Mouse (Mus musculus) A20 (cell line): Measurements from ENCODE around the gene Itprip.
A peak's percentile ranks its signal among the peaks of the same experiment; 100 is the strongest.

ENCODE experiments used
- DNase-seq: peaks from one replicate; pipeline ENCODE4 v3.0.0-alpha.2; 2011; ENCODE audit warnings: low read depth, low spot score

Gene Itprip

GRCm38 (mm10) chr19:47919126-47919965, at the start of gene Itprip, which contains the start of gene Cfap43:
Gene Itprip, minus strand, starts transcription at chr19:47919299.
Gene Cfap43, minus strand, starts transcription at chr19:47919287.
- peak; percentile 94 for DNase-seq

GRCm38 (mm10) chr19:47958181-47958580, 39.1 kb upstream of the Itprip start:
- no peak for DNase-seq

- no peak for DNase-seq
Measured at GRCm38 (mm10) chr19:47953169-47953568, 34.1 kb upstream of the Itprip start.

- DNase-seq: no peak
Measured at GRCm38 (mm10) chr19:47950946-47951345, 31.8 kb upstream of the Itprip start.

GRCm38 (mm10) chr19:47946821-47947465, 27.8 kb upstream of the Itprip start:
- no peak for DNase-seq

DNA sequence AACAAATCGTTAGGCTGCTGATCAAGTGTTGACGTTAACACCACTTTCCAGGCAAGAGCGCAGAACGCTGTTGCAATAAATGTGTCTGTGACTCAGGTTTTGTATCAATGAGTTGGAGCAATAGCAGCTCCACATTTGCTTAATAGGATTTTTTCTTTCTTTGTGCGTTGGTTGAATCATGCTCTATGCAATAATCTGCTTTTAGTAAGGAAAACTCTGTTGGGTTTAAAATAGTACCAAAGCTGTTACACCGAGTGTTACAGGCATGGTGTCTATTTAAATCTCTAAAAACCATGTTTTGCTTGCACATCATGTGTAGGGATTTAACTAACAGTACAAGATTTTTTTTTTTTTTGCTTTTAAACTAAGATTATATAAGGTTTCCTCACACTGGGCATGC, 20.3 kb upstream of the Itprip start:
- DNase-seq: no peak

DNA sequence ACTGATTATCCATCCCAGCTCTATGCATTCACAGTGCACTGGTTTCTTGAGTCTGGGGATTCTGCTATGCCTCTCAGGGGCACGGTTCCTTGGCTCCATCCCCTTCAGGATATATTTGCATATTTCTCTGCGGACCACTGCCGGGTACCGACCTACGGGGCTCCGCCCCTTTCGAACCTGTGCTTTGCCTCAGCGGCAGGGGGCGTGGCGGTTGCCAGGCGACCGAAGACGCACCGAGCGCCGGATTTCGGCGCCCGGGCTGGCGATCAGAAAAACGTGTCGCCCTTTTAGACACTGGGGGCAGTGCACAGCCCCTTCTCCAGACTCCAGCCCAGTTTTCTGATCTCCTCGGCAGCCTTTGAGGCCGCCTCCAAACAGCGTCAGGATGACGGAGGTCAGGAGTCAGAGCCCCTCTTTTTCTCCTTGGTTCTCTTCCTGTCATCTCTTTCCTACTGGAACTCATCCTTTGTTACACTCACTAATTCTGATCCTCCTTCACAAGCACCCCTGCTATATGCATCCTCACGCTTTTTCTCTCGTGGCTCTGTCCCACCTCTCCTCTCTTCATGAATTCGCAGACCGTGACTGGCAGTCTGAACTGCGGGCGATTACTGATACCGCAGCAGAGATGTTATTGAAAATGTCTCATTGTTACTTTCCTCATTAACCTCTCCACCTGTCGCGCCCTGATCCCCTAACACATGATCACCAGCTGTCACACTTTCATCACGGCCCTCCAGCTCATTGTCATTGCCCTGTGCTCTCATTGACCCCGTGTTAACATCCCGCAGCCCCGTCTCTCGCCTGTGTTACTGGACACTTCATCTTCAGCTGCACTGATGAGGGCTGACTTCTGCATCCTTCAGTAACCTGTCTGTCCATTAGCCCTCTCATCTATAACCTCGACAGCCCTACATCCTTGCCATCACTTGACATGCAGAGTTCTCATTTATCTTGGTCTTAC, 18.6 kb upstream of the Itprip start, which contains the start of gene Cfap58:
Cfap58 (plus strand) TSS at position 233 of the 964 bp plus-strand sequence.
- peak; percentile 95 for DNase-seq

- DNase-seq: no peak
Measured at GRCm38 (mm10) chr19:47936938-47937337, 17.8 kb upstream of the Itprip start.

DNA sequence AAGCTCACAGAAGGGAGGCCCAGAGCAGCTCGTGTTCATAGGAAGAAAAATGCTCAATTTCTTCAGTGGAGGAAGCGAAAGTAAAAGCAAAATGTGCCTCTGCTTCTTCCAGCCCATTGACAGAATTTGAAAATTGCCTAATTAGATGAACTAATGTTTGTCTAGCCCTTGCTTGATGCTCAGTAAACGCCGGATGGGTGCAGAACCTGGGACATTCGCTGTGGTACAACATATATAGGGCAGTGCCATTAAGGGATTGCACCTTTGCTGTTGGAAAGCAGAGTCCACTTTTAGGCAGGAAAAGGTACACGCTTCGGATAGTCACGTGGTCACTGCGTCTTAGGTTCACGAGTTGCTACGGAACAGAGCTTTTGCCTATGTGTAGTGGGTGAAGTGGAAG, 17.4 kb upstream of the Itprip start:
- peak; percentile 87 for DNase-seq

GRCm38 (mm10) chr19:47935530-47935929, 16.4 kb upstream of the Itprip start:
- peak; percentile 66 for DNase-seq

DNA sequence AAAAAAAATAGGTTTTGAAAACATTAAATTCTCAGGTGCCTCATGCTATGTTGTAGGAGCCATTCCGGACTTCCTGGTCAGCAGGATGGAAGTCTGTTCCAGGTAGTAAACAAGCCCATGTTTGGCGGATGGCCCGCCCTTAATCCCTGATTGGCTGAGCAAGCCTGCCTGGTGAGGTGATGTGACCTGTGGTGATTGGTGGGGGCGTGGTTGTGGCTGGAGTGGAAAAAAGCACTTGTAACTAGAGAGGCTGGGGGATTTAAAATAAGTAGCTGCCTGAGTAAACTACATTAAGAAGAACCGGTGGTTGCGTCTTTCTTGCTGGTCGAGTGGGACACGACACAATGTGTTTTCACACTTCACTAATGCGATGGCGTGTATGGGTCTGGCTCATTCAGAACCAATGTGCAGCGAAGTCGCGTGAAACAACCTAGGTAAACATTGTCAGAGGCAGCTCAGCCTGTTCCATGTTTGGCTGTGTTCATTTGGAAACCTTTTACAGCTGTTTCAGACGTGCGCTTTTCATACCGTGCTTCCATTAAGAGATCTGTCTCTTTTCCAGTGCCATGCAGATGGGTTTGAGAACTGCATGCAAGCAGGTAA, 15.6 kb upstream of the Itprip start:
- DNase-seq: peak; percentile 81

GRCm38 (mm10) chr19:47934146-47934545, 15.0 kb upstream of the Itprip start:
- DNase-seq: no peak

- peak; percentile 76 for DNase-seq
Measured at GRCm38 (mm10) chr19:47931982-47932638, 13.0 kb upstream of the Itprip start.

- DNase-seq: no peak
Measured at GRCm38 (mm10) chr19:47929043-47929442, 9.9 kb upstream of the Itprip start.

- DNase-seq: no peak
Measured at GRCm38 (mm10) chr19:47927032-47927431, 7.9 kb upstream of the Itprip start.

DNA sequence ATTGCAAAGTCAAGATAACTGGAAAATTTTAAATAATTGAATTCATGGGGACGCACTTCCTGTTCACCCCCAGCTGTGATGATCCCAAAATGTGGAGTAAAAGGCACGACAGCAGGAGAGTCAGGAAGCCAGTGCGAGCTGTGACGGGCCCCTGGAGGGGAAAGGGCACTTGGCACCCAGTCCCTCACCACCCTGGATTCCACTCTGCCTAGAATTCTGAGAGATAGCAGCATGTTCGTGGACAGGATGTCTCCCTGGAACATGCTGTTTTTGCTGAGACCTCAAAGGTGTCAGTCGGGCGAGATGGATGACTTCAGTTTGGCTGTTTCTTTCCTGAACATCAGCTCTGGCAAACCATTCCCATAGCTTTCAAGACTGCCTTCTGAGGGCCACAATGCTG, 6.7 kb upstream of the Itprip start:
- no peak for DNase-seq

GRCm38 (mm10) chr19:47919966-47920375, 872 bp upstream of the Itprip start:
- no peak for DNase-seq

DNA sequence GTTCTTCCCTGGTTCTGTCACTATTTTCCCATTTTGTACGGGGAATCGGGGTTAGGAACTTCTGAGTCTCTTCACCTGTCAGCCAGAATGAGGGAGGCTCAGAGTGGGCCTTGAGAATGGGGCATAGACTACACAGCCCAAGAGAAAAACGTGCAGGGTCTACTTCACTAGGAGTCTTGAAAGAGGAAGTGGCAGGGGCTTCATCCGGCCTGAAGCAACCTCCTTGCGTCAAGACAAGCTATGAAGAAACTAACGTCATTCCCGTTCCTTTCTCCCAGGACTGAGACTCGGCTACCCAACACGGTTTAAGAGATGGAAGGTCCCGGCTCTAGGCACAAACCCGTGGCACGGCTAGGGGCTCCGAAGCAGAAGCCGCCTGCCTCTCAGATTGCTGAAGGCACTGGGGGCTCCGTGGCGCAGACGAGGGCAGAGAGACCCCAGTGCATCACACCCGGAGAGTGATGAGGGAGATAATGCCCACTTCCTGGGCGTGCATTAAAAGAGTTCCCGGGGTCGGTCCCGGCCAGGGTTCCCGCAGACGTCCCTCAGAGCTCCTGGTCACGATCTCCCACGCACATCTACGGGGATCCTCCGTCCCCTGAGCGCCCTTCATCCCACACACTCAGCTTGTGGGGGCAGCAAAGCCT, 521 bp downstream of the Itprip start:
- DNase-seq: peak; percentile 89

- DNase-seq: no peak
Measured at GRCm38 (mm10) chr19:47918016-47918415, 1.1 kb downstream of the Itprip start.

DNA sequence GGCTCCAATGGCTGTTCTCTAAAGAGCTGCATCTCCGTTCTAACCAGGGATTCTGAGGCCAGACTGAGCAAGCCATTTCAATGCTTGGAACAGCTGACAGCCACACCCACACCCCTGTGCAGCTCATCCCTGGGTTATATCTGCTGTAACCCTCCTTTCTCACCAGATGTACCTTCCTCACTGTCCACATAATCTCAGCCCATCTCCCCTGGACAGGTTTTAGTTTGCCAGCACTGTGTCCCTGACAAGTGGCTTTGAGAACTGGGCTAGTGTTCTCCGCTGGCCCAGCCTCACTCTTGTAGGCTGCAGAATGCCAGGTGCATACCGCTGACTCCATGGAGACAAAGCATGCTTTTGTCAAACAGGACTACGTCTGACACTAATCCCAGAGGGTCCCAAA, 1.7 kb downstream of the Itprip start:
- DNase-seq: peak; percentile 24
